Mouse (Mus musculus) stomach, embryonic 15.5 days (tissue): ENCODE measurements around the gene Pkm. TPM values are rescaled to one million over a fixed set of nuclear protein-coding genes. Genes with fewer than 3 reads are reported as not detected.

ENCODE experiments used
- ATAC-seq: fragments of 200-750 bp; cut with Nextera tagmentation; 2 replicates; pipeline ENCODE4 v1.8.0; 2017; ENCODE audit warnings: low read depth, moderate number of reproducible peaks, moderate TSS enrichment; ENCODE audit not compliant: insufficient read depth, low FRiP score
- H3K27ac ChIP-seq: fragments of 300-500 bp; sonication (generic); 2 replicates; pipeline ENCODE4 v1.5.1; 2015; ENCODE audit warnings: mild to moderate bottlenecking, inconsistent platforms
- H3K27me3 ChIP-seq: fragments of 300-500 bp; sonication (generic); replicated peaks from 2 replicates; pipeline ENCODE4 v1.6.1; 2015; ENCODE audit warnings: inconsistent platforms
- H3K36me3 ChIP-seq: fragments of 300-500 bp; sonication (generic); 2 replicates; pipeline ENCODE4 v1.6.1; 2015; ENCODE audit warnings: inconsistent platforms
- H3K4me1 ChIP-seq: fragments of 300-500 bp; sonication (generic); 2 replicates; pipeline ENCODE4 v1.6.1; 2015; ENCODE audit warnings: inconsistent platforms
- H3K4me2 ChIP-seq: fragments of 300-500 bp; sonication (generic); 2 replicates; pipeline ENCODE4 v1.6.1; 2015; ENCODE audit warnings: mild to moderate bottlenecking, inconsistent platforms
- H3K4me3 ChIP-seq: fragments of 300-500 bp; sonication (generic); replicated peaks from 2 replicates; pipeline ENCODE4 v1.5.1; 2015; ENCODE audit warnings: inconsistent platforms
- H3K9ac ChIP-seq: fragments of 300-500 bp; sonication (generic); 2 replicates; pipeline ENCODE4 v1.6.1; 2015; ENCODE audit warnings: inconsistent platforms
- H3K9me3 ChIP-seq: fragments of 300-500 bp; sonication (generic); 2 replicates; pipeline ENCODE4 v1.6.1; 2016; ENCODE audit warnings: inconsistent platforms
- WGBS: fragments of 180-500 bp; shearing (Covaris S2); methylation state at CpG from one replicate; pipeline ENCODE4 v1.1.7; 2015; 5-methylcytosine and 5-hydroxymethylcytosine counted together
- polyA plus RNA-seq: library from polyadenylated mRNA; unstranded; fragments of >200 nt; fragmentation: Nextera tagmentation; extraction: Ambion mirVana; gene quantifications from 2 replicates; pipeline ENCODE4 v1.2.1, GENCODE M21; 2015

The Pkm gene
- polyA plus RNA-seq, 1 experiment from 2014 or later, result 989 TPM

GRCm38 (mm10) chr9:59656635-59657617 lies 758 bp downstream of the Pkm start:
- Histone ChIP-seq H3K4me3 (peak overlapping the region; percentile 91), H3K27me3 (no peaks in the 10 kb centered on the region), H3K36me3 (no peaks in the 10 kb centered on the region), H3K4me2 (peak overlapping the region; percentile 78), H3K9ac (peak overlapping the region; percentile 82), H3K4me1 (peaks cover 36% of the 10 kb centered on the region), H3K9me3 (no peaks in the 10 kb centered on the region), H3K27ac (peak overlapping the region; percentile 97)
- no peak for ATAC-seq
- under 1% methylated on average over 65 of the region's 65 CpGs for WGBS

- H3K27me3 ChIP-seq, result no peaks in the 10 kb centered on the region
- peaks cover 5% of the 10 kb centered on the region for H3K36me3 ChIP-seq
- peak overlapping the region; percentile 91 for H3K4me3 ChIP-seq
- peak overlapping the region; percentile 82 for H3K9ac ChIP-seq
- peaks cover 47% of the 10 kb centered on the region for H3K4me1 ChIP-seq
- peak overlapping the region; percentile 97 for H3K27ac ChIP-seq
- WGBS, result 11% methylated on average over 4 of the region's 4 CpGs
- H3K9me3 ChIP-seq, result no peaks in the 10 kb centered on the region
- H3K4me2 ChIP-seq, result peak overlapping the region; percentile 78
- ATAC-seq, result no peak
Observed at GRCm38 (mm10) chr9:59658146-59658545, 2.0 kb downstream of the Pkm start.

- H3K9ac ChIP-seq, result no peak overlapping the region
- WGBS, result 27% methylated on average over 14 of the region's 14 CpGs
- no peaks in the 10 kb centered on the region for H3K27me3 ChIP-seq
- peak overlapping the region; percentile 3; the same call in 1 of the 2 replicates for H3K4me3 ChIP-seq
- no peaks in the 10 kb centered on the region for H3K9me3 ChIP-seq
- peak; percentile 23; the same call in 1 of the 2 replicates for ATAC-seq
- H3K4me2 ChIP-seq, result peak overlapping the region; percentile 78
- H3K36me3 ChIP-seq, result peaks cover 5% of the 10 kb centered on the region
- peaks cover 52% of the 10 kb centered on the region for H3K4me1 ChIP-seq
- peak overlapping the region; percentile 46 for H3K27ac ChIP-seq
Observed at GRCm38 (mm10) chr9:59659036-59660026, 3.2 kb downstream of the Pkm start.

GRCm38 (mm10) chr9:59660421-59660820 lies 4.3 kb downstream of the Pkm start:
- H3K36me3 ChIP-seq, result peaks cover 16% of the 10 kb centered on the region
- peak overlapping the region; percentile 78 for H3K4me2 ChIP-seq
- no peaks in the 10 kb centered on the region for H3K27me3 ChIP-seq
- no peak for ATAC-seq
- H3K9me3 ChIP-seq, result no peaks in the 10 kb centered on the region
- H3K9ac ChIP-seq, result no peak overlapping the region
- 53% methylated on average over 10 of the region's 10 CpGs for WGBS
- peaks cover 52% of the 10 kb centered on the region for H3K4me1 ChIP-seq
- peak overlapping the region; percentile 46; the same call in 1 of the 2 replicates for H3K27ac ChIP-seq
- H3K4me3 ChIP-seq, result no peak overlapping the region

- no peak for ATAC-seq
- Histone ChIP-seq H3K4me1 (peaks cover 52% of the 10 kb centered on the region), H3K9me3 (no peaks in the 10 kb centered on the region), H3K4me2 (0 out of 2 replicates have a peak overlapping the region, but pooled peaks have one; percentile 78), H3K4me3 (no peak overlapping the region), H3K36me3 (peaks cover 26% of the 10 kb centered on the region), H3K27me3 (no peaks in the 10 kb centered on the region), H3K9ac (no peak overlapping the region), H3K27ac (no peak overlapping the region)
- WGBS, result 58% methylated on average over 6 of the region's 6 CpGs
Observed at GRCm38 (mm10) chr9:59661298-59661975, 5.3 kb downstream of the Pkm start.

- Histone ChIP-seq H3K4me3 (no peak overlapping the region), H3K27me3 (no peaks in the 10 kb centered on the region), H3K9me3 (no peaks in the 10 kb centered on the region), H3K36me3 (peaks cover 43% of the 10 kb centered on the region), H3K27ac (no peak overlapping the region), H3K9ac (no peak overlapping the region), H3K4me2 (no peak overlapping the region), H3K4me1 (peaks cover 43% of the 10 kb centered on the region)
- WGBS, result 79% methylated on average over 7 of the region's 7 CpGs
- no peak for ATAC-seq
Observed at GRCm38 (mm10) chr9:59663226-59663625, 7.1 kb downstream of the Pkm start.

- H3K4me1 ChIP-seq, result peaks cover 38% of the 10 kb centered on the region
- no peak overlapping the region for H3K4me3 ChIP-seq
- H3K36me3 ChIP-seq, result peaks cover 48% of the 10 kb centered on the region
- ATAC-seq, result no peak
- H3K9me3 ChIP-seq, result no peaks in the 10 kb centered on the region
- WGBS, result 53% methylated on average over 3 of the region's 3 CpGs
- no peaks in the 10 kb centered on the region for H3K27me3 ChIP-seq
- no peak overlapping the region for H3K9ac ChIP-seq
- no peak overlapping the region for H3K27ac ChIP-seq
- H3K4me2 ChIP-seq, result no peak overlapping the region
Observed at GRCm38 (mm10) chr9:59663957-59664356, 7.8 kb downstream of the Pkm start.

GRCm38 (mm10) chr9:59664664-59665256 lies 8.6 kb downstream of the Pkm start:
- H3K4me2 ChIP-seq, result no peak overlapping the region
- H3K4me3 ChIP-seq, result no peak overlapping the region
- H3K27me3 ChIP-seq, result no peaks in the 10 kb centered on the region
- 68% methylated on average over 4 of the region's 4 CpGs for WGBS
- no peaks in the 10 kb centered on the region for H3K9me3 ChIP-seq
- no peak overlapping the region for H3K9ac ChIP-seq
- peaks cover 52% of the 10 kb centered on the region for H3K36me3 ChIP-seq
- no peak for ATAC-seq
- H3K4me1 ChIP-seq, result peaks cover 34% of the 10 kb centered on the region
- H3K27ac ChIP-seq, result no peak overlapping the region

- Histone ChIP-seq H3K4me1 (peaks cover 25% of the 10 kb centered on the region), H3K9ac (no peak overlapping the region), H3K27me3 (no peaks in the 10 kb centered on the region), H3K4me2 (no peak overlapping the region), H3K36me3 (peaks cover 63% of the 10 kb centered on the region), H3K27ac (no peak overlapping the region), H3K9me3 (no peaks in the 10 kb centered on the region), H3K4me3 (no peak overlapping the region)
- ATAC-seq, result no peak
- WGBS, result 87% methylated on average over 8 of the region's 8 CpGs
Observed at GRCm38 (mm10) chr9:59666016-59666415, 9.8 kb downstream of the Pkm start.

- Histone ChIP-seq H3K9me3 (no peaks in the 10 kb centered on the region), H3K27me3 (no peaks in the 10 kb centered on the region), H3K4me2 (no peak overlapping the region), H3K27ac (no peak overlapping the region), H3K36me3 (peaks cover 70% of the 10 kb centered on the region), H3K4me3 (no peak overlapping the region), H3K9ac (no peak overlapping the region), H3K4me1 (peaks cover 18% of the 10 kb centered on the region)
- no peak for ATAC-seq
- 76% methylated on average over 1 of the region's 1 CpGs for WGBS
Observed at GRCm38 (mm10) chr9:59666813-59667212, 10.6 kb downstream of the Pkm start.

- H3K4me1 ChIP-seq, result peaks cover 14% of the 10 kb centered on the region
- WGBS, result 48% methylated on average over 4 of the region's 4 CpGs
- no peak overlapping the region for H3K9ac ChIP-seq
- H3K36me3 ChIP-seq, result peaks cover 73% of the 10 kb centered on the region
- ATAC-seq, result no peak
- H3K4me3 ChIP-seq, result no peak overlapping the region
- H3K27me3 ChIP-seq, result no peaks in the 10 kb centered on the region
- H3K4me2 ChIP-seq, result no peak overlapping the region
- H3K27ac ChIP-seq, result no peak overlapping the region
- no peaks in the 10 kb centered on the region for H3K9me3 ChIP-seq
Observed at GRCm38 (mm10) chr9:59667250-59667649, 11.1 kb downstream of the Pkm start.
